Mouse (Mus musculus) brain, embryonic 14.5 days (tissue): ENCODE data around the gene Cpne7. TPM values are rescaled to one million over a fixed set of nuclear protein-coding genes. Genes with fewer than 3 reads are reported as not detected.

ENCODE experiments used
- DNase-seq: peaks from one replicate; pipeline ENCODE4 v3.0.0-alpha.2; 2011; ENCODE audit warnings: low read depth
- CTCF ChIP-seq: fragments of 200-500 bp; IDR thresholded peaks from 2 replicates; pipeline ENCODE4 v1.5.1; 2012; ENCODE audit warnings: inconsistent platforms, mild to moderate bottlenecking, moderate library complexity, borderline replicate concordance; ENCODE audit not compliant: insufficient read depth, insufficient read length; ENCODE audit errors: extremely low read depth
- POLR2A ChIP-seq: fragments of 200-500 bp; IDR thresholded peaks from 2 replicates; pipeline ENCODE4 v1.6.1; 2012; ENCODE audit warnings: mild to moderate bottlenecking, inconsistent platforms, borderline replicate concordance; ENCODE audit not compliant: poor library complexity, insufficient read depth, insufficient read length, severe bottlenecking; ENCODE audit errors: extremely low read depth
- polyA plus RNA-seq: library from polyadenylated mRNA; depleted of rRNA; stranded (reverse); fragments of >200 nt; gene quantifications from 2 replicates; pipeline ENCODE4 v1.2.3, GENCODE M21; 2012

The Cpne7 gene
- polyA plus RNA-seq, 1 experiment, result 5.8 TPM

DNA sequence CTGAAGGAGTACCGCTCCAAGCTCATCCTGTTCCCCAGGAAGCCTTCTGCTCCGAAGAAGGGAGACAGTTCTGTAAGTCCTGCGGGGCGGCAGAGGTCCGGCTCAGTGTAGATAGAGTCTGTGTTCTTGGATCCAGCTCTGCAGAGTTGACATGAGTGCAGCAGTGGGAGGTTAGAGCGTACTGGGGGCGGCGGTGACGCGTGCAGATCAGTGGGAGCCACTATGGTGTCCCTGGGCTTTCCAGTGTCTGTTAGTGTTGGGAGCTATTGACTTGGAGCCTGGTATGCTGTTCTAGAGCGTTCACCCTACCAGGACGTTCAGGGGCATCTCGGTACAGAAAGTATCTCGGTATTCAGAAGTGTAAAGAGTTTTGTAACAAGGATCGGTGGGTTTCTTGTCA lies 13.9 kb upstream of the Cpne7 start:
- TF ChIP-seq CTCF (no peak), POLR2A (no peak)
- DNase-seq, result no peak

DNA sequence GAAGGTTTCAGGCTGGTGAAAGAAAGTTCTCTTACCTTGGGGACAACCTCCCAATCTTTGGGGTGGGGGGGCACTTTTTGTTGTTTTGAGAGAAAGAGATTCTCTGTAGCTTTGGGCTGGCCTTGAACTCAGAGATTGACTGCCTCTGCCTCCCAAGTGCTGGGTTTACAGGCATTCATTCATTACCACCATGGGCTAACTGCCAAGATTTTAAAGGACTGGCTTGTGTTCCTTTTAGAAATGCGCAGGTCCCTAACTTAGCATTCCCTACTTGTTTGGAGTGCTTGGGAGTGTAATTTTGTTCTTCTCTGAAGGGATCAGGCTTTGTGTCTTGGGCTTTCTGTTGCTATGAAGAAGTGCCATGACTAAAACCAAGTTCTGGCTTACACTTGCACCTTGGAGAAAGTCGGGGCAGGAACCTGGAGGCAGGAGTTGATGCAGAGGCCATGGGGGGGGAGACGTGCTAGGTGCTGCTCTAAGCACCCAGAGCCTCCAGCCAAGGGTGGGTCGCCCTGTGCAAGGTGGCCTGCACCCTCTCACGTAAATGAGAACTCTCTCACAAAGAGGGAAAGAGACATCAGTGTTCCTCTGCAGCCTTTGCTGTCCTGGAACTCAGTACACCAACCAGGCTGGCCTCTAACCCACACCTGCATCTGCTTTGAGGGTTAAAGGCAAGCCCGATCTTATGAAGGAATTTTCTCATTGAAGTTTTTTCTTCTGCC lies 13.0 kb upstream of the Cpne7 start:
- TF ChIP-seq CTCF (no peak), POLR2A (no peak)
- no peak for DNase-seq

GRCm38 (mm10) chr8:123105553-123106326 lies 11.4 kb upstream of the Cpne7 start:
- DNase-seq, result peak; percentile 72
- TF ChIP-seq CTCF, result no peak
- TF ChIP-seq POLR2A, result no peak

DNA sequence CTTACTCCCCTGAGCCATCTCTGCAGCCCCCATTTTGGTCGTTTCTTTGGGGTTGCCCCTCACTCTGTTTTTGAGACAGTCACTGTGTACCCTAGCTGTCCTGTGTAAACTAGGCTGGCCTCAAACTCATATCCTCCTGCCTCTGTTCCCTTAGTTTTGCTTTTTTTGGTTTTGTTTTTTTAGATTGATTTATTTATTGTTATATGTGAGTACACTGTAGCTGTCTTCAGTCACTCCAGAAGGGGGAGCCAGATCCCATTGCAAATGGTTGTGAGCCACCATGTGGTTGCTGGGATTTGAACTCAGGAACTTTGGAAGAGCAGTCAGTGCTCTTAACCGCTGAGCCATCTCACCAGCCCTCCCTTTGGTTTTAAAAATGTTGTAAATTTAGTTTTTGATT lies 10.6 kb upstream of the Cpne7 start:
- no peak for TF ChIP-seq CTCF
- DNase-seq, result no peak

GRCm38 (mm10) chr8:123108010-123108409 lies 9.2 kb upstream of the Cpne7 start:
- DNase-seq, result no peak
- TF ChIP-seq CTCF, result 0 out of 2 replicates have a peak, but pooled peaks have one; percentile 5
- no peak for TF ChIP-seq POLR2A

DNA sequence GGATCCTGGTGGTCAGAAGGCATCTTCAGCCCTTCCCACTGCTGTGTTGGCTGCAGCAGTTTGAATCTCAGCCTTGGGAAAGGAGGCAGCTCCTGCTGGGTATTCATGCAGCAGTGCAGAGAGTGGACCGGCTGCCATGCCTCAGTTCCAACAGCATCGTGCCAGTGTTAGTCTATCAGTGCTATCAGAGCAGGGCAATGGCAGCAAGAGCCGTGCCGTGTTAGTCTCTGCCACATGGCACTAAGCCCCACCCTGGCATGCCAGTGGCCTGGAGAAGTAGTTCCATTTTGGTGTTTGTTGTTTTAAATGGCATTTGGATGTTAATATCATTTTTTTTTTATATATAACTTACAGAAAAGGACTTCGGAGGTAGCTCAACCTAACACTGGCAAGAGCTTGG lies 8.2 kb upstream of the Cpne7 start:
- no peak for DNase-seq

GRCm38 (mm10) chr8:123110649-123111048 lies 6.5 kb upstream of the Cpne7 start:
- DNase-seq, result peak; percentile 70
- TF ChIP-seq CTCF (peak; percentile 80), POLR2A (no peak)

More for the DNA sequence above, 8.2 kb upstream of the Cpne7 start:
- TF ChIP-seq POLR2A, result no peak
- no peak for TF ChIP-seq CTCF

- DNase-seq, result no peak
- TF ChIP-seq POLR2A (no peak), CTCF (no peak)
Measured at GRCm38 (mm10) chr8:123112892-123113291, 4.3 kb upstream of the Cpne7 start.

DNA sequence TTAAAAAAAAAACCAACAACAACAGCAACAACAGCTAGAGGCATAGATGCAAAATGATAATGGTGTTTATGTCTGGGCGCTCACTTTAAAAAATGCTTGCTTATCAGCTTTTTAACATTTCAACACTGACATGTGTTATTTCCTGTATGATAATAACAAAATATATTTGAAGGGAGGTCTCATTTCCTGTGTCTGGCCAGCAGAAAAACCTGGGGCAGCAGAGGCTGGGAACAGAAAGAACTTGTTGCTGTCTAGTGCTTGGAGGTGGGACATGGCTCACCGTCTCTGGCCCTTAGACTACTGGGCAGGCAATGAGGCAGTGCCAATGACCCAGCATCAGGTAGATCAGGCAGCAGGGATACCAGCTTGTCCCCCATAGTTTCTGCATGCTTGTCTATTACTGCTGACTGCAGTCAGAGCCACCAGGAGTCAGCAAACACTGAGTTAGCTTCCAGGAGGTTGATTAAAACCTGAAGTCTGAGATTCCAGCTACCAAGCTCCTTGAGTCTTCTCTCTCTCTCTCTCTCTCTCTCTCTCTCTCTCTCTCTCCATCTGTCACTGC lies 3.2 kb upstream of the Cpne7 start:
- TF ChIP-seq POLR2A, result no peak
- no peak for TF ChIP-seq CTCF
- no peak for DNase-seq

- TF ChIP-seq CTCF (no peak), POLR2A (no peak)
- no peak for DNase-seq
Measured at GRCm38 (mm10) chr8:123114644-123115043, 2.5 kb upstream of the Cpne7 start.

- DNase-seq, result no peak
- TF ChIP-seq CTCF, result no peak
- TF ChIP-seq POLR2A, result no peak
Measured at GRCm38 (mm10) chr8:123117744-123118143, 570 bp downstream of the Cpne7 start.
